Mouse (Mus musculus) intestine, embryonic 14.5 days (tissue): Measurements from ENCODE around the gene Nipa1. TPM values are rescaled to one million over a fixed set of nuclear protein-coding genes. Genes with fewer than 3 reads are reported as not detected.

Experiments used
- ATAC-seq: fragments of 200-750 bp; cut with Nextera tagmentation; replicated peaks from 2 replicates; pipeline ENCODE4 v1.8.0; 2017; ENCODE audit warnings: low read depth, moderate number of reproducible peaks, moderate TSS enrichment, moderate library complexity; ENCODE audit not compliant: low FRiP score, low TSS enrichment
- DNase-seq: peaks from one replicate; pipeline ENCODE4 v3.0.0-alpha.2; 2018; ENCODE audit warnings: low spot score
- H3K27ac ChIP-seq: fragments of 300-500 bp; sonication (generic); 2 replicates; pipeline ENCODE4 v1.5.1; 2014; ENCODE audit warnings: low read depth, mild to moderate bottlenecking, control low read depth
- H3K27me3 ChIP-seq: fragments of 300-500 bp; sonication (generic); replicated peaks from 2 replicates; pipeline ENCODE4 v1.6.1; 2014; ENCODE audit warnings: low read length, control low read depth; ENCODE audit not compliant: control insufficient read depth, insufficient read depth
- H3K36me3 ChIP-seq: fragments of 300-500 bp; sonication (generic); 2 replicates; pipeline ENCODE4 v1.6.1; 2014; ENCODE audit warnings: low read length, control low read depth; ENCODE audit not compliant: control insufficient read depth, insufficient read depth
- H3K4me1 ChIP-seq: fragments of 300-500 bp; sonication (generic); replicated peaks from 2 replicates; pipeline ENCODE4 v1.6.1; 2014; ENCODE audit warnings: low read length, control low read depth, mixed read lengths; ENCODE audit not compliant: control insufficient read depth, insufficient read depth
- H3K4me2 ChIP-seq: fragments of 300-500 bp; sonication (generic); 2 replicates; pipeline ENCODE4 v1.6.1; 2014; ENCODE audit warnings: low read length
- H3K4me3 ChIP-seq: fragments of 300-500 bp; sonication (generic); 2 replicates; pipeline ENCODE4 v1.5.1; 2014; ENCODE audit warnings: low read depth, low read length, control low read depth, mixed read lengths
- H3K9ac ChIP-seq: fragments of 300-500 bp; sonication (generic); 2 replicates; pipeline ENCODE4 v1.6.1; 2014; ENCODE audit warnings: mild to moderate bottlenecking, low read length
- H3K9me3 ChIP-seq: fragments of 300-500 bp; sonication (generic); 2 replicates; pipeline ENCODE4 v1.6.1; 2016; ENCODE audit warnings: low read length, control low read depth; ENCODE audit not compliant: control insufficient read depth
- WGBS: fragments of 180-500 bp; shearing (Covaris S2); extraction: QIAGEN DNeasy Blood & Tissue Kit; methylation state at CpG from one replicate; pipeline ENCODE4 v1.1.7; 2014; 5-methylcytosine and 5-hydroxymethylcytosine counted together
- polyA plus RNA-seq: library from polyadenylated mRNA; unstranded; fragments of >200 nt; fragmentation: Nextera tagmentation; extraction: Ambion mirVana; gene quantifications from 2 replicates; pipeline ENCODE4 v1.2.1, GENCODE M21; 2014

Gene Nipa1
- polyA plus RNA-seq, 1 experiment from 2014 or later: 6.0 TPM

GRCm38 (mm10) chr7:55968258-55968901, 51.4 kb downstream of the Nipa1 start:
- DNase-seq (peak; percentile 58), ATAC-seq (peak; percentile 42; the same call in 1 of the 2 replicates)
- Histone ChIP-seq H3K4me3 (peak overlapping the region; percentile 27), H3K9me3 (no peaks in the 10 kb centered on the region), H3K4me2 (peak overlapping the region; percentile 47), H3K4me1 (peaks cover 3% of the 10 kb centered on the region; the same call in 1 of the 2 replicates), H3K27me3 (no peaks in the 10 kb centered on the region), H3K9ac (no peak overlapping the region), H3K36me3 (no peaks in the 10 kb centered on the region), H3K27ac (no peak overlapping the region)
- 31% methylated on average over 16 of the region's 16 CpGs for WGBS

- WGBS: 38% methylated on average over 3 of the region's 3 CpGs
- Histone ChIP-seq H3K4me1 (peaks cover 3% of the 10 kb centered on the region; the same call in 1 of the 2 replicates), H3K9me3 (no peaks in the 10 kb centered on the region), H3K4me3 (no peak overlapping the region), H3K4me2 (no peak overlapping the region), H3K27ac (no peak overlapping the region), H3K27me3 (no peaks in the 10 kb centered on the region), H3K36me3 (no peaks in the 10 kb centered on the region), H3K9ac (no peak overlapping the region)
- no peak for ATAC-seq
- DNase-seq: no peak
These were observed 52.8 kb downstream of the Nipa1 start for GRCm38 (mm10) chr7:55966866-55967460.

- Histone ChIP-seq H3K4me2 (peak within 1 kb of the TSS; percentile 76), H3K9me3 (no peaks in the 10 kb centered on the region), H3K27me3 (no peaks in the 10 kb centered on the region), H3K4me3 (peak within 1 kb of the TSS; percentile 88), H3K4me1 (no peaks in the 10 kb centered on the region; the same call in 1 of the 2 replicates), H3K36me3 (peaks cover 3% of the 10 kb centered on the region), H3K9ac (peak within 1 kb of the TSS; percentile 94), H3K27ac (peak within 1 kb of the TSS; percentile 93)
- WGBS: under 1% methylated on average over 70 of the region's 70 CpGs
- DNase-seq (peak; percentile 98), ATAC-seq (peak; percentile 99)
These were observed 57.5 kb downstream of the Nipa1 start, which contains the start of gene Nipa2 for GRCm38 (mm10) chr7:55962004-55962908. Gene Nipa2 (minus strand): TSS chr7:55962476.

- WGBS: 98% methylated on average over 1 of the region's 1 CpGs
- H3K4me2 ChIP-seq: no peak overlapping the region
These were observed 59.2 kb downstream of the Nipa1 start for GRCm38 (mm10) chr7:55960506-55960905.

GRCm38 (mm10) chr7:55959801-55960200, 60.0 kb downstream of the Nipa1 start:
- WGBS: 94% methylated on average over 3 of the region's 3 CpGs
- H3K4me1 ChIP-seq: no peaks in the 10 kb centered on the region; the same call in 1 of the 2 replicates

More at GRCm38 (mm10) chr7:55960506-55960905, 59.2 kb downstream of the Nipa1 start:
- no peak for ATAC-seq
- H3K4me1 ChIP-seq: no peaks in the 10 kb centered on the region; the same call in 1 of the 2 replicates
- no peak overlapping the region for H3K4me3 ChIP-seq
- peaks cover 3% of the 10 kb centered on the region for H3K36me3 ChIP-seq
- H3K9ac ChIP-seq: no peak overlapping the region
- no peak for DNase-seq
- H3K27me3 ChIP-seq: no peaks in the 10 kb centered on the region
- no peaks in the 10 kb centered on the region for H3K9me3 ChIP-seq
- H3K27ac ChIP-seq: no peak overlapping the region

GRCm38 (mm10) chr7:55957916-55958315, 61.8 kb downstream of the Nipa1 start:
- 93% methylated on average over 4 of the region's 4 CpGs for WGBS
- H3K4me2 ChIP-seq: no peak overlapping the region
- H3K27ac ChIP-seq: no peak overlapping the region
- no peak overlapping the region for H3K9ac ChIP-seq
- no peak overlapping the region for H3K4me3 ChIP-seq
- no peak for ATAC-seq
- peaks cover 15% of the 10 kb centered on the region for H3K36me3 ChIP-seq
- H3K27me3 ChIP-seq: no peaks in the 10 kb centered on the region
- H3K9me3 ChIP-seq: peaks cover 5% of the 10 kb centered on the region; the same call in 1 of the 2 replicates
- no peak for DNase-seq
- H3K4me1 ChIP-seq: no peaks in the 10 kb centered on the region; the same call in 1 of the 2 replicates

More at GRCm38 (mm10) chr7:55959801-55960200, 60.0 kb downstream of the Nipa1 start:
- Histone ChIP-seq H3K9me3 (no peaks in the 10 kb centered on the region), H3K27ac (no peak overlapping the region), H3K9ac (no peak overlapping the region), H3K4me2 (no peak overlapping the region), H3K27me3 (no peaks in the 10 kb centered on the region), H3K36me3 (peaks cover 5% of the 10 kb centered on the region), H3K4me3 (no peak overlapping the region)
- DNase-seq: no peak
- no peak for ATAC-seq

- DNase-seq: no peak
- WGBS: 93% methylated on average over 3 of the region's 3 CpGs
- H3K4me2 ChIP-seq: no peak overlapping the region
These were observed 62.6 kb downstream of the Nipa1 start for GRCm38 (mm10) chr7:55957178-55957577.

GRCm38 (mm10) chr7:55956054-55956453, 63.7 kb downstream of the Nipa1 start:
- H3K36me3 ChIP-seq: peaks cover 15% of the 10 kb centered on the region
- DNase-seq: no peak
- H3K27me3 ChIP-seq: no peaks in the 10 kb centered on the region
- H3K4me2 ChIP-seq: no peak overlapping the region
- H3K4me1 ChIP-seq: no peaks in the 10 kb centered on the region; the same call in 1 of the 2 replicates
- peaks cover 5% of the 10 kb centered on the region; the same call in 1 of the 2 replicates for H3K9me3 ChIP-seq
- no peak overlapping the region for H3K4me3 ChIP-seq
- no peak for ATAC-seq
- no peak overlapping the region for H3K9ac ChIP-seq
- no peak overlapping the region for H3K27ac ChIP-seq
- 97% methylated on average over 2 of the region's 2 CpGs for WGBS

More at GRCm38 (mm10) chr7:55957178-55957577, 62.6 kb downstream of the Nipa1 start:
- peaks cover 15% of the 10 kb centered on the region for H3K36me3 ChIP-seq
- H3K4me3 ChIP-seq: no peak overlapping the region
- H3K9me3 ChIP-seq: peaks cover 5% of the 10 kb centered on the region; the same call in 1 of the 2 replicates
- H3K4me1 ChIP-seq: no peaks in the 10 kb centered on the region; the same call in 1 of the 2 replicates
- no peaks in the 10 kb centered on the region for H3K27me3 ChIP-seq
- no peak for ATAC-seq
- no peak overlapping the region for H3K9ac ChIP-seq
- H3K27ac ChIP-seq: no peak overlapping the region
